ENCODE assay signal across 19 mouse cellular contexts in the genomic region with DNA sequence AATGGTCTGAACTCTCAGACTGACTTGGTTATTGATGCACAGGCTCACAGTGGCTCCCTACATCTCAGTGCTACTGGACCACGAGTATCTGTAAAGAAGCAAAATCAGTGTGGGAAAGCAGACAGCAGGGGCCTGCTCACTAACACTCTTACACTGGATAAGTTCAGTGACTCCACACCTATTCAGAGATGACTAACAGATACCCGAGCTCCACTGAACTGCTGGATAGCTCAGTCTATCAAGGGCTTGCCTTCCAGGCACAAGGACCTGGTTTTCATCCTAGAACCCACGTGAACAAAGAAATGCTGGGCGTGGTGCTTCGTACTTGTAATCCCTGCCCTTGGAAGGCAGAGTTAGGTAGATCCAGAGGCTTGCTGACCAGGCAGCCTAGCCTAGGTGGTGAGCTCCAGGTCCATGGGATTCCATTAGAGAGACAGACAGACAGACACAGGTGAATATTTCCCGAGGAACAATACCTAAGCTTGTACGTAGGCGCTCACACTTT. TPM values are rescaled to one million over a fixed set of nuclear protein-coding genes. Genes with fewer than 3 reads are reported as not detected.
DNase-seq lines count a peak whose midpoint lies in the region; ATAC-seq lines count a peak whose summit lies in the region.
"Had no signal": no experiment of that assay in that cellular context is flagged by ENCODE, and none has a peak within 500 bp of the region (broad histone marks: within the 10 kb centered on the region; RNA-seq: fewer than 3 reads in every experiment).

No protein-coding gene starts in this region.

- no peak overlapping the region for H3K9ac ChIP-seq in heart, embryonic 13.5 days
- no peak overlapping the region for H3K9ac ChIP-seq in midbrain, embryonic 11.5 days (ENCODE audit: low read length)
- H3K9ac ChIP-seq: embryonic facial prominence, embryonic 12.5 days; hindbrain, embryonic 13.5 days; liver, embryonic 14.5 days; neural tube, embryonic 13.5 days had no signal

- H3K4me1 ChIP-seq in heart, embryonic 13.5 days, result peaks cover 28% of the 10 kb centered on the region
- H3K4me1 ChIP-seq in midbrain, embryonic 11.5 days (ENCODE audit: control insufficient read depth, insufficient read depth, low read length), result no peaks in the 10 kb centered on the region
- H3K4me1 ChIP-seq in midbrain, embryonic 10.5 days, result no peaks in the 10 kb centered on the region
- H3K4me1 ChIP-seq: embryonic facial prominence, embryonic 12.5 days had no signal

- peak overlapping the region; percentile 48 for H3K4me2 ChIP-seq in heart, embryonic 13.5 days
- no peak overlapping the region for H3K4me2 ChIP-seq in midbrain, embryonic 11.5 days
- H3K4me2 ChIP-seq: embryonic facial prominence, embryonic 12.5 days; hindbrain, embryonic 13.5 days; neural tube, embryonic 13.5 days had no signal

- H3K9me3 ChIP-seq in heart, embryonic 13.5 days, result no peaks in the 10 kb centered on the region
- H3K9me3 ChIP-seq in midbrain, embryonic 11.5 days (ENCODE audit: control insufficient read depth, low read length), result no peaks in the 10 kb centered on the region
- H3K9me3 ChIP-seq in midbrain, embryonic 10.5 days (replicated peaks), result no peaks in the 10 kb centered on the region
- H3K9me3 ChIP-seq: embryonic facial prominence, embryonic 12.5 days; G1E; hindbrain, embryonic 13.5 days; neural tube, embryonic 13.5 days had no signal

- ATAC-seq in heart, embryonic 13.5 days (ENCODE audit: extremely low read depth, insufficient number of reproducible peaks, low FRiP score, low TSS enrichment), result no peak; the same call in 1 of the 2 replicates
- ATAC-seq in midbrain, embryonic 11.5 days (ENCODE audit: low FRiP score), result no peak
- ATAC-seq in erythroblast, adult 5-6 weeks (replicated peaks; ENCODE audit: low FRiP score, poor library complexity, severe bottlenecking), result peak; percentile 46
- ATAC-seq: CD4-positive, CD25-positive, alpha-beta regulatory T cell, adult 4 months had no signal

- peak overlapping the region; percentile 78 for H3K27ac ChIP-seq in heart, embryonic 13.5 days (replicated peaks)
- H3K27ac ChIP-seq in midbrain, embryonic 11.5 days (ENCODE audit: low read depth, low read length), result no peak overlapping the region
- H3K27ac ChIP-seq in midbrain, embryonic 10.5 days (replicated peaks), result no peak overlapping the region
- H3K27ac ChIP-seq: embryonic facial prominence, embryonic 12.5 days; hindbrain, embryonic 13.5 days; neural tube, embryonic 13.5 days had no signal

- peaks cover 78% of the 10 kb centered on the region for H3K27me3 ChIP-seq in heart, embryonic 13.5 days (replicated peaks)
- no peaks in the 10 kb centered on the region for H3K27me3 ChIP-seq in midbrain, embryonic 11.5 days (ENCODE audit: control insufficient read depth, insufficient read depth, low read length)
- no peaks in the 10 kb centered on the region for H3K27me3 ChIP-seq in midbrain, embryonic 10.5 days (ENCODE audit: low read depth, poor library complexity, severe bottlenecking)
- H3K27me3 ChIP-seq: embryonic facial prominence, embryonic 12.5 days; hindbrain, embryonic 13.5 days; neural tube, embryonic 13.5 days had no signal

- H3K36me3 ChIP-seq in heart, embryonic 13.5 days, result 0 out of 2 replicates have a peak, but pooled peaks cover 4% of the 10 kb centered on the region
- peaks cover 2% of the 10 kb centered on the region; the same call in 1 of the 2 replicates for H3K36me3 ChIP-seq in midbrain, embryonic 11.5 days (ENCODE audit: control insufficient read depth, insufficient read depth, low read length)
- H3K36me3 ChIP-seq in midbrain, embryonic 10.5 days, result peaks cover 74% of the 10 kb centered on the region
- H3K36me3 ChIP-seq: G1E had no signal

- H3K4me3 ChIP-seq in heart, embryonic 13.5 days, result no peak overlapping the region
- H3K4me3 ChIP-seq in midbrain, embryonic 11.5 days (ENCODE audit: low read depth, low read length), result no peak overlapping the region
- no peak overlapping the region for H3K4me3 ChIP-seq in midbrain, embryonic 10.5 days
- H3K4me3 ChIP-seq: embryonic facial prominence, embryonic 12.5 days; hindbrain, embryonic 13.5 days; neural tube, embryonic 13.5 days had no signal

- WGBS in heart, embryonic 13.5 days, result 57% methylated on average over 8 of the region's 8 CpGs
- WGBS in midbrain, embryonic 11.5 days, result 88% methylated on average over 8 of the region's 8 CpGs
- 90% methylated on average over 8 of the region's 8 CpGs for WGBS in midbrain, embryonic 10.5 days

- intact Hi-C loops in heart, postnatal 25 days (cut with DNase I), result no loop called here

- DNase-seq in heart, postnatal 25 days (ENCODE audit: low spot score), result no peak
- DNase-seq in midbrain, embryonic 11.5 days (ENCODE audit: low spot score, missing footprints), result peak; percentile 39
- DNase-seq in midbrain, embryonic 10.5 days (ENCODE audit: low spot score), result no peak
- DNase-seq in gastrocnemius, adult 8-10 months (ENCODE audit: low spot score in 2 of 2), result no peak
- no peak for DNase-seq in adipocyte (ENCODE audit: low spot score)
- DNase-seq: cerebellum, adult 8-10 months; gastrocnemius, postnatal 25 days; left cerebral cortex, postnatal 4 days; lung, postnatal 14 days; spleen, adult 18-20 months; thymus, adult 2 months had no signal

RNA-seq across cellular contexts. Expression of gene Ntn4, which starts 8.2 kb away (rescaled TPM):
- 0.82 and 1.3 TPM in 2 replicates for polyA plus RNA-seq in heart, embryonic 13.5 days (2015; fragmentation: Nextera tagmentation; extraction: Ambion mirVana)
- total RNA-seq in heart, postnatal 25 days (2021), result 10 to 100 TPM; 12.2 to 14.1 TPM
- polyA plus RNA-seq in midbrain, embryonic 11.5 days (2014; fragmentation: Nextera tagmentation; extraction: Ambion mirVana), result 1.8 and 2.6 TPM in 2 replicates
- 0.89 and 1.2 TPM in 2 replicates for polyA plus RNA-seq in midbrain, embryonic 10.5 days (2016; fragmentation: Nextera tagmentation; extraction: Ambion mirVana)
- 8.8 and 13.0 TPM in 2 replicates for total RNA-seq in erythroblast, adult 5-6 weeks (2015; ENCODE audit: low replicate concordance)
- 12.6 and 16.9 TPM in 2 replicates for total RNA-seq in erythroblast, adult 5-6 weeks (2017; ENCODE audit: low replicate concordance)
- 1 to 10 TPM; 4.6 to 7.7 (median 6.2) TPM for total RNA-seq in gastrocnemius, adult 8-10 months (2022)
- polyA plus RNA-seq: G1E had no signal

RNA-seq across cellular contexts. Expression of gene Snrpf, which starts 59.1 kb away (rescaled TPM):
- 70.7 and 82.9 TPM in 2 replicates for polyA plus RNA-seq in heart, embryonic 13.5 days (2015; fragmentation: Nextera tagmentation; extraction: Ambion mirVana)
- total RNA-seq in heart, postnatal 25 days (2021), result 10 to 100 TPM; 10.8 to 12.5 TPM
- 145 and 150 TPM in 2 replicates for polyA plus RNA-seq in midbrain, embryonic 11.5 days (2014; fragmentation: Nextera tagmentation; extraction: Ambion mirVana)
- polyA plus RNA-seq in midbrain, embryonic 10.5 days (2016; fragmentation: Nextera tagmentation; extraction: Ambion mirVana), result 165 and 191 TPM in 2 replicates
- 36.8 and 37.9 TPM in 2 replicates for total RNA-seq in erythroblast, adult 5-6 weeks (2015; ENCODE audit: low replicate concordance)
- 25.2 and 64.4 TPM in 2 replicates for total RNA-seq in erythroblast, adult 5-6 weeks (2017; ENCODE audit: low replicate concordance)
- total RNA-seq in gastrocnemius, adult 8-10 months (2022), result 10 to 100 TPM in 1 of 4 experiments, 1 to 10 TPM in 3; 6.2 to 10.4 (median 7.7) TPM
